Mouse (Mus musculus) midbrain, postnatal 0 days (tissue): Measurements from ENCODE around the gene 4930579F01Rik. TPM values are rescaled to one million over a fixed set of nuclear protein-coding genes. Genes with fewer than 3 reads are reported as not detected.

Experiments used
- ATAC-seq: fragments of 200-750 bp; cut with Nextera tagmentation; 2 replicates; pipeline ENCODE4 v1.8.0; 2017; ENCODE audit warnings: moderate number of reproducible peaks, mild to moderate bottlenecking, moderate TSS enrichment, moderate library complexity; ENCODE audit not compliant: low FRiP score
- DNase-seq: peaks from one replicate; pipeline ENCODE4 v3.0.0-alpha.2; 2015; ENCODE audit warnings: low spot score
- H3K27ac ChIP-seq: fragments of 300-500 bp; sonication (generic); 2 replicates; pipeline ENCODE4 v1.5.1; 2014; ENCODE audit warnings: low read depth, mild to moderate bottlenecking, low read length, mixed read lengths
- H3K27me3 ChIP-seq: fragments of 300-500 bp; sonication (generic); 2 replicates; pipeline ENCODE4 v1.6.1; 2014; ENCODE audit warnings: low read length, control low read depth, mixed read lengths; ENCODE audit not compliant: insufficient read depth
- H3K36me3 ChIP-seq: fragments of 300-500 bp; sonication (generic); 2 replicates; pipeline ENCODE4 v1.6.1; 2014; ENCODE audit warnings: low read length, control low read depth, mixed read lengths; ENCODE audit not compliant: insufficient read depth
- H3K4me1 ChIP-seq: fragments of 300-500 bp; sonication (generic); 2 replicates; pipeline ENCODE4 v1.6.1; 2014; ENCODE audit warnings: mild to moderate bottlenecking, control low read depth, antibody characterized with exemption, low read length, mixed read lengths; ENCODE audit not compliant: insufficient read depth
- H3K4me2 ChIP-seq: fragments of 300-500 bp; sonication (generic); 2 replicates; pipeline ENCODE4 v1.6.1; 2014; ENCODE audit warnings: low read depth, mild to moderate bottlenecking, low read length, mixed read lengths; ENCODE audit not compliant: poor library complexity, severe bottlenecking
- H3K4me3 ChIP-seq: fragments of 300-500 bp; sonication (generic); 2 replicates; pipeline ENCODE4 v1.5.1; 2014; ENCODE audit warnings: low read depth, mild to moderate bottlenecking, low read length, moderate library complexity
- H3K9ac ChIP-seq: fragments of 300-500 bp; sonication (generic); replicated peaks from 2 replicates; pipeline ENCODE4 v1.6.1; 2014; ENCODE audit warnings: mild to moderate bottlenecking, low read length, moderate library complexity, mixed read lengths; ENCODE audit not compliant: poor library complexity, severe bottlenecking
- H3K9me3 ChIP-seq: fragments of 300-500 bp; sonication (generic); 2 replicates; pipeline ENCODE4 v1.6.1; 2016; ENCODE audit warnings: low read length, control low read depth
- CTCF ChIP-seq: IDR thresholded peaks from 2 replicates; pipeline ENCODE4 v1.5.1; 2016; ENCODE audit warnings: antibody characterized with exemption, mild to moderate bottlenecking
- WGBS: fragments of 180-500 bp; shearing (Covaris S2); extraction: QIAGEN DNeasy Blood & Tissue Kit; methylation state at CpG from one replicate; pipeline ENCODE4 v1.1.7; 2014; 5-methylcytosine and 5-hydroxymethylcytosine counted together
- polyA plus RNA-seq: library from polyadenylated mRNA; unstranded; fragments of >200 nt; fragmentation: Nextera tagmentation; extraction: Ambion mirVana; gene quantifications from 2 replicates; pipeline ENCODE4 v1.2.1, GENCODE M21; 2015
- total RNA-seq: library from RNA; depleted of rRNA; stranded (reverse); fragments of >200 nt; gene quantifications from 2 replicates; pipeline ENCODE4 v1.2.3, GENCODE M21; 2014

4930579F01Rik gene
- total and polyA plus RNA-seq, 2 experiments from 2014 or later = not detected

GRCm38 (mm10) chr3:138131168-138131567, 62.5 kb downstream of the 4930579F01Rik start:
- no peaks in the 10 kb centered on the region for H3K27me3 ChIP-seq
- TF ChIP-seq CTCF = no peak
- no peak overlapping the region for H3K4me2 ChIP-seq
- no peak overlapping the region for H3K27ac ChIP-seq
- H3K36me3 ChIP-seq = no peaks in the 10 kb centered on the region
- no peaks in the 10 kb centered on the region for H3K4me1 ChIP-seq
- 57% methylated on average over 9 of the region's 9 CpGs for WGBS
- ATAC-seq (no peak), DNase-seq (no peak)
- H3K9me3 ChIP-seq = no peaks in the 10 kb centered on the region
- no peak overlapping the region for H3K9ac ChIP-seq
- H3K4me3 ChIP-seq = no peak overlapping the region

DNA sequence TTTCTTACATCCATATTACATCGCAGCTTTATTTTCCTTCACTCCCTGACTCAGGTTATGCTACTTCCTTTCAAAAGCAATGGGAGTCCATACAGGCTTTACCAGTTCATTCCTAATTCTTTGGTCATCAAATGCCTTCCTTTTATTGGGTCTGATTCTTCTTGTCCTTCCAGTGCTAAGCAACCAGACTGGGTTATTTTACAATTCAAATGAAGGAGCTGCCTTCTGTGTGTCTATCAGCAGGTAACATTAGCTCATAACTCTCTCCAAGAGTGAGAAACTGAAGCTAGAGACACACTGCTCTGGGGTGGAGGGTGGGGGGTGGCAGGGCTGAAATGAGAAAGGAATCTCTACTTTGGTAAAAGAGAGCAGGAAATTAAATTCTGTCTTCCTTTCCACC, 62.9 kb downstream of the 4930579F01Rik start:
- Histone ChIP-seq H3K4me3 (no peak overlapping the region), H3K9ac (no peak overlapping the region), H3K27ac (no peak overlapping the region), H3K36me3 (no peaks in the 10 kb centered on the region), H3K9me3 (no peaks in the 10 kb centered on the region), H3K27me3 (no peaks in the 10 kb centered on the region), H3K4me2 (no peak overlapping the region), H3K4me1 (no peaks in the 10 kb centered on the region)
- no peak for ATAC-seq
- 19% methylated on average over 1 of the region's 1 CpGs for WGBS
- no peak for TF ChIP-seq CTCF
- no peak for DNase-seq

DNA sequence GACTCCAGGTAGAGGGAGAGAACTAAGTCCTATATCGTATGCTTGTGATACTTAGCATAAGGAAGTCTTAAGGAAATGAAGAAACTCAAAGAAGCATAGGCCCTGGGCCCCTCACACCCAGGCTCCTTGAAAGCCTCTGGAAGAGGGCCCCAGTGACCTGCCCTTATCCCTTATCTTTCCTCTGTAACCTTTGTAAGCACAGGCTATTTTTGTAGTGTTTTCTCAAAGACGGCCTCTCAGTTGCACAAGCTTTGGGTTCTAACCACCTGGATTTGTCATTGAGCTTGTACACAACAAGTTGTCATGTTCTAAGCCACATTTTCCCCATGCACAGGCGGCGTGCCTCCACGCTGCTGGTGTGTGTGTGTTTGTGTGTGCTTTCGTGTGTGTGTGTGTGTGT, 64.5 kb downstream of the 4930579F01Rik start:
- Histone ChIP-seq H3K9ac (no peak overlapping the region), H3K27ac (no peak overlapping the region), H3K36me3 (no peaks in the 10 kb centered on the region), H3K9me3 (no peaks in the 10 kb centered on the region), H3K4me3 (no peak overlapping the region), H3K4me2 (no peak overlapping the region), H3K4me1 (no peaks in the 10 kb centered on the region), H3K27me3 (no peaks in the 10 kb centered on the region)
- no peak for TF ChIP-seq CTCF
- ATAC-seq = no peak
- DNase-seq = no peak
- 97% methylated on average over 6 of the region's 6 CpGs for WGBS

- WGBS = 94% methylated on average over 10 of the region's 10 CpGs
These were observed 69.8 kb downstream of the 4930579F01Rik start for GRCm38 (mm10) chr3:138123842-138124241.

GRCm38 (mm10) chr3:138121461-138121860, 72.2 kb downstream of the 4930579F01Rik start:
- no peak overlapping the region for H3K9ac ChIP-seq
- DNase-seq (no peak), ATAC-seq (no peak)
- H3K27me3 ChIP-seq = no peaks in the 10 kb centered on the region
- 89% methylated on average over 2 of the region's 2 CpGs for WGBS
- H3K4me2 ChIP-seq = no peak overlapping the region
- H3K4me1 ChIP-seq = no peaks in the 10 kb centered on the region
- no peak for TF ChIP-seq CTCF
- no peaks in the 10 kb centered on the region for H3K9me3 ChIP-seq
- no peak overlapping the region for H3K4me3 ChIP-seq
- no peaks in the 10 kb centered on the region for H3K36me3 ChIP-seq
- H3K27ac ChIP-seq = no peak overlapping the region

More at GRCm38 (mm10) chr3:138123842-138124241, 69.8 kb downstream of the 4930579F01Rik start:
- Histone ChIP-seq H3K4me2 (no peak overlapping the region), H3K4me1 (no peaks in the 10 kb centered on the region), H3K4me3 (no peak overlapping the region), H3K9me3 (no peaks in the 10 kb centered on the region), H3K27me3 (no peaks in the 10 kb centered on the region), H3K27ac (no peak overlapping the region), H3K36me3 (no peaks in the 10 kb centered on the region), H3K9ac (no peak overlapping the region)
- no peak for ATAC-seq
- no peak for TF ChIP-seq CTCF
- DNase-seq = no peak

- Histone ChIP-seq H3K27me3 (no peaks in the 10 kb centered on the region), H3K4me3 (no peak overlapping the region), H3K4me2 (no peak overlapping the region), H3K9me3 (no peaks in the 10 kb centered on the region), H3K9ac (no peak overlapping the region), H3K36me3 (no peaks in the 10 kb centered on the region), H3K27ac (no peak overlapping the region), H3K4me1 (no peaks in the 10 kb centered on the region)
- WGBS = 97% methylated on average over 16 of the region's 16 CpGs
- no peak for ATAC-seq
- no peak for TF ChIP-seq CTCF
- no peak for DNase-seq
These were observed 74.0 kb downstream of the 4930579F01Rik start for GRCm38 (mm10) chr3:138119444-138120105.
